Mouse (Mus musculus) cortical plate, adult 2 months (tissue): Measurements from ENCODE around the gene Pcid2.

Source experiments
- CTCF ChIP-seq: fragments of 200-500 bp; IDR thresholded peaks from 2 replicates; pipeline ENCODE4 v1.5.1; 2011; ENCODE audit warnings: mild to moderate bottlenecking, control low read depth, low read length; ENCODE audit not compliant: insufficient read depth; ENCODE audit errors: extremely low read depth
- POLR2A ChIP-seq: fragments of 200-500 bp; IDR thresholded peaks from 2 replicates; pipeline ENCODE4 v1.6.1; 2011; ENCODE audit warnings: mild to moderate bottlenecking, low read length, control low read depth; ENCODE audit not compliant: insufficient read depth; ENCODE audit errors: extremely low read depth

DNA sequence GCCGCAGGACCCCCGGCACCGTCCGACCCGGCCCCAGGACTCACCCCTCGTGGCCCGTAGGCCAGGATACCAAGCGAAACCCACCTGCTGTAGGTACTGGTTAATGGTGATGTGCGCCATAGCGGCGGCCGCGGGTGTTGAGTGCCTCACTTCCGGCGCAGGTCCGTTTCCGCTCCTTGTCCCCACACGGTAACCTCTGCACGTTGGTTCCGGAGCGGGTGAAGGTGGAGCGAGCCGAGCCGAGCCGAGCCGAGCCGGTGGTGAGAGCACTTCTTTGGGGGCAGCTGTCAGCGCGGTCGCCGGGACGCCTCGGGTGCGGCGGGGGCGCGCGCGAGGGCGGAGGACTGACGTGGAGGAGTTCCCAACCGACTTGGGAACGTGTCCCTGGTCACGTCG is 570 bp downstream of the Pcid2 start:
- no peak for TF ChIP-seq CTCF
- peak; percentile 59 for TF ChIP-seq POLR2A
